In genomic region chr10:91613794-91614479, GRCm38 (mm10) we compare ENCODE assay signal across 16 mouse cellular contexts.
DNase-seq lines count a peak whose midpoint lies in the region; ATAC-seq lines count a peak whose summit lies in the region.
"Had no signal": no experiment of that assay in that cellular context is flagged by ENCODE, and none has a peak within 500 bp of the region (broad histone marks: within the 10 kb centered on the region; RNA-seq: fewer than 3 reads in every experiment).

No protein-coding gene starts in this region.

- H3K4me3 ChIP-seq in forebrain, embryonic 16.5 days (replicated peaks; ENCODE audit: low read length): no peak overlapping the region
- no peak overlapping the region for H3K4me3 ChIP-seq in forebrain, embryonic 13.5 days
- H3K4me3 ChIP-seq in limb, embryonic 13.5 days: no peak overlapping the region
- no peak overlapping the region for H3K4me3 ChIP-seq in limb, embryonic 10.5 days
- H3K4me3 ChIP-seq in embryonic facial prominence, embryonic 14.5 days (ENCODE audit: low read depth, low read length): no peak overlapping the region
- H3K4me3 ChIP-seq: heart, embryonic 13.5 days; lung, embryonic 15.5 days had no signal

- H3K9me3 ChIP-seq in forebrain, embryonic 16.5 days (ENCODE audit: control insufficient read depth, low read length): no peaks in the 10 kb centered on the region
- no peaks in the 10 kb centered on the region for H3K9me3 ChIP-seq in forebrain, embryonic 13.5 days (replicated peaks)
- H3K9me3 ChIP-seq in limb, embryonic 13.5 days: no peaks in the 10 kb centered on the region
- no peaks in the 10 kb centered on the region for H3K9me3 ChIP-seq in limb, embryonic 10.5 days (replicated peaks)
- no peaks in the 10 kb centered on the region for H3K9me3 ChIP-seq in embryonic facial prominence, embryonic 14.5 days (ENCODE audit: control insufficient read depth, low read length)
- H3K9me3 ChIP-seq: heart, embryonic 13.5 days; lung, embryonic 15.5 days had no signal

- H3K9ac ChIP-seq in forebrain, embryonic 16.5 days (replicated peaks; ENCODE audit: low read depth, low read length): no peak overlapping the region
- H3K9ac ChIP-seq in forebrain, embryonic 13.5 days: no peak overlapping the region
- H3K9ac ChIP-seq in limb, embryonic 13.5 days: no peak overlapping the region
- H3K9ac ChIP-seq in embryonic facial prominence, embryonic 14.5 days (ENCODE audit: low read depth, low read length): no peak overlapping the region
- H3K9ac ChIP-seq: heart, embryonic 13.5 days; lung, embryonic 15.5 days had no signal

- no peak for DNase-seq in limb, embryonic 10.5 days (ENCODE audit: low spot score)
- peak; percentile 6 for DNase-seq in Muller cell, postnatal 12 days (ENCODE audit: inconsistent ontology term)
- peak; percentile 26 for DNase-seq in embryonic facial prominence, embryonic 14.5 days (ENCODE audit: low spot score)
- DNase-seq in gastrocnemius, postnatal 25 days: no peak
- DNase-seq in adrenal gland, postnatal 25 days: no peak
- DNase-seq: B cell, adult 2 months; cerebellum, adult 2 months; kidney, adult 11 months; kidney, postnatal 25 days; liver; thymus, adult 2 months had no signal

- WGBS in forebrain, embryonic 16.5 days: 52% methylated on average over 8 of the region's 8 CpGs
- 65% methylated on average over 8 of the region's 8 CpGs for WGBS in forebrain, embryonic 13.5 days
- 53% methylated on average over 8 of the region's 8 CpGs for WGBS in limb, embryonic 13.5 days
- 77% methylated on average over 8 of the region's 8 CpGs for WGBS in limb, embryonic 10.5 days
- WGBS in embryonic facial prominence, embryonic 14.5 days: 72% methylated on average over 8 of the region's 8 CpGs

- H3K27me3 ChIP-seq in forebrain, embryonic 16.5 days (replicated peaks; ENCODE audit: control insufficient read depth, insufficient read depth, low read length): no peaks in the 10 kb centered on the region
- H3K27me3 ChIP-seq in forebrain, embryonic 13.5 days: no peaks in the 10 kb centered on the region
- H3K27me3 ChIP-seq in limb, embryonic 13.5 days: no peaks in the 10 kb centered on the region
- no peaks in the 10 kb centered on the region for H3K27me3 ChIP-seq in limb, embryonic 10.5 days (ENCODE audit: low read depth, poor library complexity, severe bottlenecking)
- no peaks in the 10 kb centered on the region for H3K27me3 ChIP-seq in embryonic facial prominence, embryonic 14.5 days (replicated peaks; ENCODE audit: control insufficient read depth, insufficient read depth, low read length)
- H3K27me3 ChIP-seq: heart, embryonic 13.5 days; lung, embryonic 15.5 days had no signal

- no peak overlapping the region for H3K4me2 ChIP-seq in forebrain, embryonic 16.5 days (ENCODE audit: low read length)
- H3K4me2 ChIP-seq in forebrain, embryonic 13.5 days: no peak overlapping the region
- H3K4me2 ChIP-seq in limb, embryonic 13.5 days (replicated peaks): no peak overlapping the region
- no peak overlapping the region for H3K4me2 ChIP-seq in embryonic facial prominence, embryonic 14.5 days (ENCODE audit: low read depth, low read length)
- H3K4me2 ChIP-seq: heart, embryonic 13.5 days; lung, embryonic 15.5 days had no signal

- ATAC-seq in forebrain, embryonic 16.5 days: peak; percentile 66; the same call in 1 of the 2 replicates
- ATAC-seq in forebrain, embryonic 13.5 days: no peak
- 0 out of 2 replicates have a peak, but pooled peaks have one; percentile 11 for ATAC-seq in limb, embryonic 13.5 days (ENCODE audit: low FRiP score, low read depth)
- ATAC-seq in embryonic facial prominence, embryonic 14.5 days (ENCODE audit: low read depth): no peak

- H3K27ac ChIP-seq in forebrain, embryonic 16.5 days (ENCODE audit: low read length): peak overlapping the region; percentile 6; the same call in 1 of the 2 replicates
- H3K27ac ChIP-seq in forebrain, embryonic 13.5 days: no peak overlapping the region
- H3K27ac ChIP-seq in limb, embryonic 13.5 days: no peak overlapping the region
- no peak overlapping the region for H3K27ac ChIP-seq in limb, embryonic 10.5 days
- H3K27ac ChIP-seq in embryonic facial prominence, embryonic 14.5 days (replicated peaks; ENCODE audit: low read depth, low read length): no peak overlapping the region
- H3K27ac ChIP-seq: heart, embryonic 13.5 days; lung, embryonic 15.5 days had no signal

- no peaks in the 10 kb centered on the region for H3K36me3 ChIP-seq in forebrain, embryonic 16.5 days (ENCODE audit: control insufficient read depth, insufficient read depth)
- H3K36me3 ChIP-seq in forebrain, embryonic 13.5 days (ENCODE audit: poor library complexity, severe bottlenecking): no peaks in the 10 kb centered on the region
- H3K36me3 ChIP-seq in limb, embryonic 13.5 days: no peaks in the 10 kb centered on the region
- no peaks in the 10 kb centered on the region for H3K36me3 ChIP-seq in limb, embryonic 10.5 days
- H3K36me3 ChIP-seq in embryonic facial prominence, embryonic 14.5 days (ENCODE audit: control insufficient read depth, insufficient read depth, low read length): no peaks in the 10 kb centered on the region
- H3K36me3 ChIP-seq: heart, embryonic 13.5 days; lung, embryonic 15.5 days had no signal

- peaks cover 12% of the 10 kb centered on the region for H3K4me1 ChIP-seq in forebrain, embryonic 16.5 days (replicated peaks; ENCODE audit: control insufficient read depth, insufficient read depth, low read length)
- peaks cover 34% of the 10 kb centered on the region for H3K4me1 ChIP-seq in forebrain, embryonic 13.5 days
- peaks cover 23% of the 10 kb centered on the region for H3K4me1 ChIP-seq in limb, embryonic 13.5 days
- H3K4me1 ChIP-seq in limb, embryonic 10.5 days: no peaks in the 10 kb centered on the region
- 0 out of 2 replicates have a peak, but pooled peaks cover 5% of the 10 kb centered on the region for H3K4me1 ChIP-seq in embryonic facial prominence, embryonic 14.5 days (ENCODE audit: control insufficient read depth, insufficient read depth, low read length)
- H3K4me1 ChIP-seq: lung, embryonic 15.5 days had no signal

Comparison
In these comparisons a context has a peak if more than half of its experiments do, and no peak if none do; other contexts are left out.
1. ATAC-seq: peak in forebrain, embryonic 16.5 days (single experiment) and limb, embryonic 13.5 days (single experiment); none in forebrain, embryonic 13.5 days (single experiment) and embryonic facial prominence, embryonic 14.5 days (single experiment).
2. DNase-seq: peak in Muller cell, postnatal 12 days (single experiment) and embryonic facial prominence, embryonic 14.5 days (single experiment); none in limb, embryonic 10.5 days (single experiment), gastrocnemius, postnatal 25 days (single experiment) and adrenal gland, postnatal 25 days (single experiment).